Mouse (Mus musculus) forebrain, embryonic 15.5 days (tissue): ENCODE data around the gene Isoc2b. TPM values are rescaled to one million over a fixed set of nuclear protein-coding genes. Genes with fewer than 3 reads are reported as not detected.
"Not testable (repeated sequence)": the region's sequence is repeated elsewhere in the genome, so short reads cannot be mapped to it uniquely, and the experiment has no call there.

ENCODE experiments used
- ATAC-seq: fragments of 200-750 bp; cut with Nextera tagmentation; replicated peaks from 2 replicates; pipeline ENCODE4 v1.8.0; 2017; ENCODE audit warnings: mild to moderate bottlenecking, moderate TSS enrichment, moderate library complexity
- H3K27ac ChIP-seq: fragments of 300-500 bp; sonication (generic); replicated peaks from 2 replicates; pipeline ENCODE4 v1.5.1; 2015; ENCODE audit warnings: mild to moderate bottlenecking, inconsistent platforms
- H3K27me3 ChIP-seq: fragments of 300-500 bp; sonication (generic); 2 replicates; pipeline ENCODE4 v1.6.1; 2015; ENCODE audit warnings: inconsistent platforms
- H3K36me3 ChIP-seq: fragments of 300-500 bp; sonication (generic); 2 replicates; pipeline ENCODE4 v1.6.1; 2015; ENCODE audit warnings: mild to moderate bottlenecking, inconsistent platforms
- H3K4me1 ChIP-seq: fragments of 300-500 bp; sonication (generic); 2 replicates; pipeline ENCODE4 v1.6.1; 2015; ENCODE audit warnings: inconsistent platforms
- H3K4me2 ChIP-seq: fragments of 300-500 bp; sonication (generic); replicated peaks from 2 replicates; pipeline ENCODE4 v1.6.1; 2015; ENCODE audit warnings: mild to moderate bottlenecking, inconsistent platforms
- H3K4me3 ChIP-seq: fragments of 300-500 bp; sonication (generic); 2 replicates; pipeline ENCODE4 v1.5.1; 2015; ENCODE audit warnings: mild to moderate bottlenecking, inconsistent platforms
- H3K9ac ChIP-seq: fragments of 300-500 bp; sonication (generic); replicated peaks from 2 replicates; pipeline ENCODE4 v1.6.1; 2015; ENCODE audit warnings: mild to moderate bottlenecking, inconsistent platforms
- H3K9me3 ChIP-seq: fragments of 300-500 bp; sonication (generic); 2 replicates; pipeline ENCODE4 v1.6.1; 2016; ENCODE audit warnings: inconsistent platforms
- WGBS: fragments of 180-500 bp; shearing (Covaris S2); methylation state at CpG from one replicate; pipeline ENCODE4 v1.1.7; 2015; ENCODE audit warnings: mixed read lengths; 5-methylcytosine and 5-hydroxymethylcytosine counted together
- polyA plus RNA-seq: library from polyadenylated mRNA; unstranded; fragments of >200 nt; fragmentation: Nextera tagmentation; extraction: Ambion mirVana; gene quantifications from 2 replicates; pipeline ENCODE4 v1.2.1, GENCODE M21; 2015

Isoc2b gene
- polyA plus RNA-seq, 1 experiment from 2014 or later, result 3.7 TPM

GRCm38 (mm10) chr7:4899649-4900522 lies 29.8 kb upstream of the Isoc2b start:
- Histone ChIP-seq H3K4me1 (peaks cover 9% of the 10 kb centered on the region), H3K27ac (peak overlapping the region; percentile 38; the same call in 1 of the 2 replicates), H3K9me3 (no peaks in the 10 kb centered on the region), H3K9ac (peak overlapping the region; percentile 33; the same call in 1 of the 2 replicates), H3K4me2 (peak overlapping the region; percentile 48), H3K27me3 (no peaks in the 10 kb centered on the region), H3K4me3 (peak overlapping the region; percentile 30), H3K36me3 (no peaks in the 10 kb centered on the region)
- peak; percentile 43; the same call in 1 of the 2 replicates for ATAC-seq
- WGBS, result 6% methylated on average over 19 of the region's 19 CpGs

GRCm38 (mm10) chr7:4898851-4899648 lies 29.0 kb upstream of the Isoc2b start:
- H3K9me3 ChIP-seq, result no peaks in the 10 kb centered on the region
- no peaks in the 10 kb centered on the region for H3K27me3 ChIP-seq
- ATAC-seq, result peak; percentile 51
- H3K9ac ChIP-seq, result peak overlapping the region; percentile 33
- 27% methylated on average over 18 of the region's 18 CpGs for WGBS
- H3K27ac ChIP-seq, result peak overlapping the region; percentile 38
- H3K4me2 ChIP-seq, result peak overlapping the region; percentile 48
- H3K4me1 ChIP-seq, result peaks cover 9% of the 10 kb centered on the region
- H3K4me3 ChIP-seq, result peak overlapping the region; percentile 30
- no peaks in the 10 kb centered on the region for H3K36me3 ChIP-seq

DNA sequence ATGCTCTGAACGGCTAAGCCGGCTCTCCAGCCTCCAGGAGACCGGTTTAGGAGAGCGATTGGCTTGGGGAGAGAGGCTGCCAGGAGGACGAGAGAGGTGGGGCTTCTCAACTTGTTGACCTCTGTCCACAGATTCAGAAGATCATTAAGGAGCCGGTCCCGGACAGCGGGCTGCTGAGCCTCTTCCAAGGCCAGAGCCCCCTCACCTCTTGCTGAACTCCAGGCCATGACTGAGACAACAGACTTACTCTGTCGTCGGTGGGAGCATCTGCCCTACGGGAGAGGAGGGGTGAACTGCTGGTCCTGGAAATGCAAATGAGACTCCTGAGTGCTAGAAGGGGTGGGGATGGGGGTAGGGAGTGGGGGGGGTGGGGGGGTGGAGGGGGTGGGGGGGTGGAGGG lies 25.1 kb upstream of the Isoc2b start:
- H3K4me1 ChIP-seq, result peaks cover 7% of the 10 kb centered on the region
- no peak for ATAC-seq
- H3K36me3 ChIP-seq, result no peaks in the 10 kb centered on the region
- H3K9ac ChIP-seq, result no peak overlapping the region
- H3K4me3 ChIP-seq, result no peak overlapping the region
- WGBS, result 67% methylated on average over 11 of the region's 11 CpGs
- H3K4me2 ChIP-seq, result no peak overlapping the region
- H3K9me3 ChIP-seq, result no peaks in the 10 kb centered on the region
- H3K27me3 ChIP-seq, result no peaks in the 10 kb centered on the region
- H3K27ac ChIP-seq, result no peak overlapping the region

- Histone ChIP-seq H3K4me1 (no peaks in the 10 kb centered on the region), H3K4me3 (no peak overlapping the region), H3K9me3 (no peaks in the 10 kb centered on the region), H3K27me3 (no peaks in the 10 kb centered on the region), H3K9ac (no peak overlapping the region), H3K36me3 (no peaks in the 10 kb centered on the region), H3K4me2 (no peak overlapping the region), H3K27ac (no peak overlapping the region)
- ATAC-seq, result no peak
- WGBS, result 67% methylated on average over 4 of the region's 4 CpGs
Measured at GRCm38 (mm10) chr7:4886680-4887079, 16.6 kb upstream of the Isoc2b start.

GRCm38 (mm10) chr7:4879036-4879435 lies 9.0 kb upstream of the Isoc2b start:
- ATAC-seq, H3K36me3 ChIP-seq, H3K27me3 ChIP-seq, H3K9ac ChIP-seq, H3K27ac ChIP-seq, H3K4me2 ChIP-seq, H3K9me3 ChIP-seq, H3K4me3 ChIP-seq: not testable (repeated sequence)
- H3K4me1 ChIP-seq, result peaks cover 15% of the 10 kb centered on the region
- 74% methylated on average over 1 of the region's 1 CpGs for WGBS

- Histone ChIP-seq H3K9me3 (no peaks in the 10 kb centered on the region), H3K4me3 (no peak overlapping the region), H3K4me1 (peaks cover 15% of the 10 kb centered on the region), H3K9ac (no peak overlapping the region), H3K27ac (no peak overlapping the region), H3K27me3 (no peaks in the 10 kb centered on the region), H3K36me3 (no peaks in the 10 kb centered on the region), H3K4me2 (no peak overlapping the region)
- ATAC-seq, result no peak
Measured at GRCm38 (mm10) chr7:4878186-4878585, 8.1 kb upstream of the Isoc2b start.

DNA sequence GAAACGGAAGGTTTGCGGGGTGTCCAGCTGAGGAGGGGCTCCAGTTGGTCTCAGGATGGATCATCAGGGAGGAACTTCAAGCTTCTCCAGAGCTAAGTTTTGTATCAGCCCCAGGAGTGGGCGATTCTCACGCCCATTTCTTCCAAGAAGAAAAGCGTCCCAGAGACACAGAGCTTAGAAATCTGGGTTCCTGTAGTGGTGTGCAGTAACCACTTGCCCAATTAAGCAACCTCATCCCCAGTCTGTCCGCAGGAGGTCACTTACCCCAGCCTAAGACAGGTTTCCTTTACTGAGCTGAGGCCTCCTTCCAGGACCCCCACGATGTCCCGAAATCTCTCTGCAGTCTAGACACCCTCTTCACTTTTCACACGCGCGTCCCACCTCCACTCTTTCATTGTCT lies 7.2 kb upstream of the Isoc2b start:
- H3K27me3 ChIP-seq, result no peaks in the 10 kb centered on the region
- no peaks in the 10 kb centered on the region for H3K9me3 ChIP-seq
- H3K4me2 ChIP-seq, result peak overlapping the region; percentile 87
- peak overlapping the region; percentile 57 for H3K4me3 ChIP-seq
- peaks cover 15% of the 10 kb centered on the region for H3K4me1 ChIP-seq
- 6% methylated on average over 11 of the region's 11 CpGs for WGBS
- peak; percentile 46 for ATAC-seq
- H3K9ac ChIP-seq, result peak overlapping the region; percentile 47
- no peaks in the 10 kb centered on the region for H3K36me3 ChIP-seq
- no peak overlapping the region for H3K27ac ChIP-seq

DNA sequence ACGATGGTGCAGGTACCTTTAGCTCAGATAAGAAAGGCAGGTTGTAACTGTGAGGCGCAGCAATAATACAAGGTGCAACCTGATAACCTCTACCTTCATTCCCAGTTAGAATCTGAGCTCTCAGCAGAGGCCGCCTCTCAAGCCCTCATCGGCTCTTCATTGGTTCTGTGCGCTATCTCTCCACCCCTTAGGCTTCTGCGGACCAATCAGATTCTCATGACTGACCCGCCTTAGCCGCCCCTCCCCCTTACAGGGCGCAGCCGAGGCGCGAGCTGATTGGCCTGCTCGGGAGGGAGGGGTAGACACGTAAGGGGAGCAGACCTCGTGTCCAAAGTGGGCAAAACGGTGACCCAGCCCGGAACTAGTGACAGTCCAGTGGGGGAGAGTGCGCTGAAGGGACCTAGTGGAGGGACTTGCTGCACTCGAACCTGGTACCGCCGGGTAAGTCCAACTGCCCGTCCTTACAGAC lies 6.7 kb upstream of the Isoc2b start, which contains the start of gene Isoc2a:
Isoc2a (plus strand) TSS at position 401 of the 469 bp plus-strand sequence.
- under 1% methylated on average over 22 of the region's 22 CpGs for WGBS
- no peaks in the 10 kb centered on the region for H3K9me3 ChIP-seq
- H3K4me2 ChIP-seq, result peak within 1 kb of the TSS; percentile 87
- peak within 1 kb of the TSS; percentile 55 for H3K27ac ChIP-seq
- peaks cover 15% of the 10 kb centered on the region for H3K4me1 ChIP-seq
- no peaks in the 10 kb centered on the region for H3K27me3 ChIP-seq
- peak; percentile 100 for ATAC-seq
- peak within 1 kb of the TSS; percentile 47 for H3K9ac ChIP-seq
- H3K36me3 ChIP-seq, result no peaks in the 10 kb centered on the region
- peak within 1 kb of the TSS; percentile 57 for H3K4me3 ChIP-seq

- ATAC-seq, result 0 out of 2 replicates have a peak, but pooled peaks have one; percentile 3
- no peaks in the 10 kb centered on the region; the same call in 1 of the 2 replicates for H3K9me3 ChIP-seq
- peaks cover 15% of the 10 kb centered on the region for H3K4me1 ChIP-seq
- peak overlapping the region; percentile 66 for H3K27ac ChIP-seq
- H3K4me2 ChIP-seq, result peak overlapping the region; percentile 45
- H3K9ac ChIP-seq, result peak overlapping the region; percentile 66
- peak overlapping the region; percentile 59 for H3K4me3 ChIP-seq
- no peaks in the 10 kb centered on the region for H3K36me3 ChIP-seq
- 21% methylated on average over 10 of the region's 10 CpGs for WGBS
- H3K27me3 ChIP-seq, result no peaks in the 10 kb centered on the region
Measured at GRCm38 (mm10) chr7:4866631-4867180, 3.4 kb downstream of the Isoc2b start.

GRCm38 (mm10) chr7:4865579-4866493 lies 4.2 kb downstream of the Isoc2b start:
- peaks cover 15% of the 10 kb centered on the region for H3K4me1 ChIP-seq
- H3K4me2 ChIP-seq, result peak overlapping the region; percentile 68
- no peaks in the 10 kb centered on the region for H3K27me3 ChIP-seq
- peak overlapping the region; percentile 66 for H3K9ac ChIP-seq
- H3K9me3 ChIP-seq, result no peaks in the 10 kb centered on the region; the same call in 1 of the 2 replicates
- WGBS, result 3% methylated on average over 40 of the region's 40 CpGs
- peak; percentile 100 for ATAC-seq
- no peaks in the 10 kb centered on the region for H3K36me3 ChIP-seq
- peak overlapping the region; percentile 69 for H3K27ac ChIP-seq
- peak overlapping the region; percentile 59 for H3K4me3 ChIP-seq

GRCm38 (mm10) chr7:4865090-4865489 lies 5.0 kb downstream of the Isoc2b start:
- H3K27ac ChIP-seq, result peak overlapping the region; percentile 69; the same call in 1 of the 2 replicates
- peak overlapping the region; percentile 68 for H3K4me2 ChIP-seq
- H3K4me3 ChIP-seq, result peak overlapping the region; percentile 59
- no peaks in the 10 kb centered on the region for H3K27me3 ChIP-seq
- no peak for ATAC-seq
- 60% methylated on average over 5 of the region's 5 CpGs for WGBS
- H3K9me3 ChIP-seq, result no peaks in the 10 kb centered on the region; the same call in 1 of the 2 replicates
- H3K9ac ChIP-seq, result no peak overlapping the region
- peaks cover 15% of the 10 kb centered on the region for H3K4me1 ChIP-seq
- no peaks in the 10 kb centered on the region for H3K36me3 ChIP-seq
